Mouse (Mus musculus) kidney, adult 18-20 months (tissue): ENCODE results near the gene Elac2.

ENCODE experiments used
- DNase-seq: peaks from one replicate; pipeline ENCODE4 v3.0.0; 2021

Elac2 gene

GRCm38 (mm10) chr11:64978720-64979488 lies at the start of gene Elac2:
Gene Elac2 (plus strand): TSS chr11:64979038.
- peak; percentile 97 for DNase-seq

- no peak for DNase-seq
Observed at GRCm38 (mm10) chr11:64929130-64929529, 49.7 kb upstream of the Elac2 start.

- no peak for DNase-seq
Observed at GRCm38 (mm10) chr11:64931060-64931770, 47.6 kb upstream of the Elac2 start.

GRCm38 (mm10) chr11:64937226-64937625 lies 41.6 kb upstream of the Elac2 start:
- no peak for DNase-seq

GRCm38 (mm10) chr11:64941193-64941592 lies 37.6 kb upstream of the Elac2 start:
- DNase-seq: no peak

- no peak for DNase-seq
Observed at GRCm38 (mm10) chr11:64949782-64950181, 29.1 kb upstream of the Elac2 start.

GRCm38 (mm10) chr11:64956962-64957729 lies 21.7 kb upstream of the Elac2 start:
- DNase-seq: no peak

GRCm38 (mm10) chr11:64962629-64963028 lies 16.2 kb upstream of the Elac2 start:
- no peak for DNase-seq

- DNase-seq: peak; percentile 61
Observed at GRCm38 (mm10) chr11:64968507-64968906, 10.3 kb upstream of the Elac2 start.

- DNase-seq: no peak
Observed at GRCm38 (mm10) chr11:64968939-64969342, 9.9 kb upstream of the Elac2 start.

- DNase-seq: no peak
Observed at GRCm38 (mm10) chr11:64971471-64971988, 7.3 kb upstream of the Elac2 start.

GRCm38 (mm10) chr11:64972418-64972817 lies 6.4 kb upstream of the Elac2 start:
- no peak for DNase-seq

GRCm38 (mm10) chr11:64979489-64979845 lies 629 bp downstream of the Elac2 start:
- no peak for DNase-seq

- no peak for DNase-seq
Observed at GRCm38 (mm10) chr11:64988556-64988955, 9.7 kb downstream of the Elac2 start.

GRCm38 (mm10) chr11:64998439-64998838 lies 19.6 kb downstream of the Elac2 start:
- peak; percentile 72 for DNase-seq

- no peak for DNase-seq
Observed at GRCm38 (mm10) chr11:64999685-65000084, 20.8 kb downstream of the Elac2 start.

GRCm38 (mm10) chr11:65001729-65002128 lies 22.9 kb downstream of the Elac2 start:
- DNase-seq: no peak

GRCm38 (mm10) chr11:65003611-65004010 lies 24.8 kb downstream of the Elac2 start:
- no peak for DNase-seq

GRCm38 (mm10) chr11:65004836-65005235 lies 26.0 kb downstream of the Elac2 start:
- no peak for DNase-seq

GRCm38 (mm10) chr11:65006047-65006446 lies 27.2 kb downstream of the Elac2 start:
- DNase-seq: no peak

GRCm38 (mm10) chr11:65013906-65014305 lies 35.1 kb downstream of the Elac2 start:
- DNase-seq: no peak

GRCm38 (mm10) chr11:65016754-65017153 lies 37.9 kb downstream of the Elac2 start:
- DNase-seq: no peak

- DNase-seq: no peak
Observed at GRCm38 (mm10) chr11:65020744-65021143, 41.9 kb downstream of the Elac2 start.
